Mouse (Mus musculus) C2C12 (cell line): ENCODE data around the gene Itpr3.

Source experiments
- CEBPB ChIP-seq: IDR thresholded peaks from one replicate; pipeline ENCODE4 v1.6.1; 2011; ENCODE audit warnings: low read depth, mild to moderate bottlenecking, control low read depth, moderate library complexity
- CTCF ChIP-seq: IDR thresholded peaks from one replicate; pipeline ENCODE4 v1.5.1; 2011; ENCODE audit not compliant: control insufficient read depth, insufficient read depth, insufficient read length
- FOSL1 ChIP-seq: IDR thresholded peaks from one replicate; pipeline ENCODE4 v1.8.0; 2011; ENCODE audit warnings: mild to moderate bottlenecking, low read length; ENCODE audit not compliant: poor library complexity, insufficient read depth, severe bottlenecking
- MAX ChIP-seq: IDR thresholded peaks from one replicate; pipeline ENCODE4 v1.6.1; 2011; ENCODE audit warnings: mild to moderate bottlenecking, control low read depth
- MYOD1 ChIP-seq: IDR thresholded peaks from one replicate; pipeline ENCODE4 v1.6.1; 2011; ENCODE audit warnings: low read depth; ENCODE audit not compliant: control insufficient read depth, insufficient read length
- MYOG ChIP-seq: IDR thresholded peaks from one replicate; pipeline ENCODE4 v1.6.1; 2011; ENCODE audit not compliant: control insufficient read depth, insufficient read length; ENCODE audit errors: extremely low read depth
- USF1 ChIP-seq: IDR thresholded peaks from one replicate; pipeline ENCODE4 v1.6.1; 2011; ENCODE audit warnings: low read depth, mild to moderate bottlenecking, control low read depth, moderate library complexity

GRCm38 (mm10) chr17:27169952-27170695 is 113.0 kb downstream of the Itpr3 start:
- TF ChIP-seq FOSL1 (no peak), CTCF (no peak), USF1 (no peak), MAX (no peak), MYOG (no peak), CEBPB (no peak), MYOD1 (no peak)
